Mouse (Mus musculus) liver, embryonic 11.5 days (tissue): ENCODE data around the gene Ttc33. TPM values are rescaled to one million over a fixed set of nuclear protein-coding genes. Genes with fewer than 3 reads are reported as not detected.

Source experiments
- ATAC-seq: fragments of 200-750 bp; cut with Nextera tagmentation; replicated peaks from 2 replicates; pipeline ENCODE4 v1.8.0; 2017; ENCODE audit warnings: moderate number of reproducible peaks, mild to moderate bottlenecking, moderate TSS enrichment, moderate library complexity; ENCODE audit not compliant: low FRiP score
- DNase-seq: peaks from one replicate; pipeline ENCODE4 v3.0.0-alpha.2; 2017; ENCODE audit warnings: low spot score
- H3K27ac ChIP-seq: fragments of 300-500 bp; sonication (generic); 2 replicates; pipeline ENCODE4 v1.5.1; 2014; ENCODE audit warnings: mild to moderate bottlenecking, low read depth, low read length, control low read depth
- H3K27me3 ChIP-seq: fragments of 300-500 bp; sonication (generic); replicated peaks from 2 replicates; pipeline ENCODE4 v1.6.1; 2014; ENCODE audit warnings: low read length, mixed read lengths; ENCODE audit not compliant: control insufficient read depth, insufficient read depth
- H3K36me3 ChIP-seq: fragments of 300-500 bp; sonication (generic); 2 replicates; pipeline ENCODE4 v1.6.1; 2014; ENCODE audit warnings: mild to moderate bottlenecking, low read length, moderate library complexity, mixed read lengths; ENCODE audit not compliant: control insufficient read depth, insufficient read depth
- H3K4me1 ChIP-seq: fragments of 300-500 bp; sonication (generic); replicated peaks from 2 replicates; pipeline ENCODE4 v1.6.1; 2014; ENCODE audit warnings: low read length, mixed read lengths; ENCODE audit not compliant: control insufficient read depth, insufficient read depth
- H3K4me2 ChIP-seq: fragments of 300-500 bp; sonication (generic); 2 replicates; pipeline ENCODE4 v1.6.1; 2014; ENCODE audit warnings: mild to moderate bottlenecking, control low read depth, moderate library complexity
- H3K4me3 ChIP-seq: fragments of 300-500 bp; sonication (generic); 2 replicates; pipeline ENCODE4 v1.5.1; 2014; ENCODE audit warnings: low read depth, low read length, control low read depth
- H3K9ac ChIP-seq: fragments of 300-500 bp; sonication (generic); 2 replicates; pipeline ENCODE4 v1.6.1; 2014; ENCODE audit warnings: low read depth, low read length, control low read depth
- H3K9me3 ChIP-seq: fragments of 300-500 bp; sonication (generic); 2 replicates; pipeline ENCODE4 v1.6.1; 2016; ENCODE audit warnings: low read length, inconsistent platforms, mixed read lengths; ENCODE audit not compliant: control insufficient read depth
- WGBS: fragments of 180-500 bp; shearing (Covaris S2); extraction: QIAGEN DNeasy Blood & Tissue Kit; methylation state at CpG from one replicate; pipeline ENCODE4 v1.1.7; 2014; 5-methylcytosine and 5-hydroxymethylcytosine counted together
- polyA plus RNA-seq: library from polyadenylated mRNA; unstranded; fragments of >200 nt; fragmentation: Nextera tagmentation; extraction: Ambion mirVana; gene quantifications from 2 replicates; pipeline ENCODE4 v1.2.1, GENCODE M21; 2014

Ttc33 gene
- polyA plus RNA-seq: 29.2 and 32.3 TPM in 2 replicates

DNA sequence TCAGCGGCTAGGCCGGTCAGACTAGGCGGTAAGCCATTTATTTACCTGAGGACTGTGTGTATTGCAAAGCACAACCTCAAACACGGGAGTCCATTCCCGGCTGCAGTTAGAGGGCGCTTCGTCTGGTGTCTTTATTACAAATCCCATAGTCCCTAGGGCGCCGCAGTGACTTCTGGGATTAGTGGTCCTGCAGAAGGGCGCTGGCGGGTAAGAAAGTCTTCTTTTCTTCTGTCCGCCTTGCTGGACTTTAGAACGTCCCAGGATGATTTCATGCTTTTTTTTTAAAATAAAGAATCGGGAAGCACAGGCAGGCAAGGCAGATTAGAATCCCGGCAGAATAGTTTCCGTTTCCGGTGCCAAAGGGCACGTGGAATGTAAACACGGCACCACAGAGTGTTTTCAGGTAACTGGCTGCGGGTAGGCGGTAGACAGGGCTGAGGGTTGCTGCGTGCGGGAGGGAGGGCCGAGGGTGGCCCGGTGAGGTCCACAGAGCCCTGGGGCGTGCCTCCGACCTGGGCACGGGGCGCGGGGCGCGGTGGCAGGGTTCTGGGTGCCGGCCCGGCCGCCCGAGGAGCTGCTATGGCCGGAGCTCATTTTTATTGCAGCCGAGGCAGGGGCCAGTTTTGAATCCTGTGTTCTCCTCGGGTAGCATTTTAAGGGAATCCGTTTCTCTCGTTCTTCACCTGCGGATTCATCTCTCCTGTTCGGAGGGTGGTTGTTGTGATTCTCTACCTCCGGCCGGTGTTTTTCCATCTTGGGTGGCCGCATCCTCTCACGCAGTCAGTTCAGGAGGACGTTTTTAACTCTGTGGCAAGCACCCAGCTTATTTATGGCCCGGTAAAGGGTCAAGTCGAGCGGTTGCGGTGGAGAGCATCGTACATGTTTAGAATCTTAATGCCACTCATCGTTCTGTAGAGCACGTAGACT lies at the start of gene Ttc33:
TSS of gene Ttc33 (plus strand) at position 160 of the 927 bp plus-strand sequence.
- H3K36me3 ChIP-seq: peaks cover under 1% of the 10 kb centered on the region; the same call in 1 of the 2 replicates
- peak within 1 kb of the TSS; percentile 77 for H3K9ac ChIP-seq
- peak within 1 kb of the TSS; percentile 80 for H3K4me2 ChIP-seq
- H3K27me3 ChIP-seq: no peaks in the 10 kb centered on the region
- WGBS: under 1% methylated on average over 55 of the region's 55 CpGs
- peak within 1 kb of the TSS; percentile 93 for H3K4me3 ChIP-seq
- DNase-seq (peak; percentile 73), ATAC-seq (peak; percentile 83)
- H3K4me1 ChIP-seq: peaks cover 11% of the 10 kb centered on the region; the same call in 1 of the 2 replicates
- peak within 1 kb of the TSS; percentile 72 for H3K27ac ChIP-seq
- H3K9me3 ChIP-seq: no peaks in the 10 kb centered on the region

DNA sequence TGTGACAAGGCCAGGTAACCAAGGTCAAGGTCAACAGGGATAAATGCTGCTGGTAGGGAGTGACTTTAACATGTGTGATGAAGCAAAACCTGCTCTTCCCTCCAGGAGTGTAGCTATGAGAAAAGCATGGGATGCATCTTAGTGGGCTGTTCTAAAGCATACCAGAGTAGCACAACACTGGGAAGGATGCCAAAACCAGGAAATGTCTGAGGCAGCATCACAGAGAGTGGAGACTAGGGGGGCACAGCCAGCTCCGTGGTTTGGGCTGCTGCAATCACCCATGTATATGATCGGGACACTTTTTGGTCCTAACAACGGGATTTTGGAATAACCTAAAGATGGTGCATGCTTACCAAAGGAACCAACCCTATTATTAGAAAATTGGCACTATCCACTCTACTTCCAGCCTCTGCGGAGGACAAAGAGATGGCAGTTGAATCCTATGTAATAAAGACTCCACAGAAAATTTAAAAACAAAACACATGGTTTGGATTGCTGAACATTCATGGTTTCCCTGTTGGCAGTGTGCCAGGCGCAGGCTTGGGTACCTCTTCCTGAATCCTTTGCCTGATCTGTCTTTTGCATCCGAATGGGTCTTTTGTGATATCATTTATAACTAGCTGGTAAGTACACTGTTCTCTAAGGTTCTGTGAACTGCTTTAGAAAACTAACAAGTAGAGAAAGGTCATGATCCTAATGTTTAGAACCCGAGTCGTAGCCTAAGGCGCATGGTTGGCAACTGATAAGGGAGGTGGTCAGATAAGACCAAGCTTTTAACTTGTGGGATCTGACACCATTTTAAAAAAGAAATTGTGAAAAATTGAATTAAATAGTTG lies 47.1 kb upstream of the Ttc33 start:
- no peak overlapping the region for H3K9ac ChIP-seq
- ATAC-seq (0 out of 2 replicates have a peak, but pooled peaks have one; percentile 19), DNase-seq (no peak)
- no peak overlapping the region for H3K4me3 ChIP-seq
- no peaks in the 10 kb centered on the region for H3K9me3 ChIP-seq
- no peaks in the 10 kb centered on the region for H3K27me3 ChIP-seq
- H3K4me1 ChIP-seq: peaks cover 24% of the 10 kb centered on the region
- H3K4me2 ChIP-seq: no peak overlapping the region
- no peaks in the 10 kb centered on the region for H3K36me3 ChIP-seq
- 51% methylated on average over 9 of the region's 9 CpGs for WGBS
- H3K27ac ChIP-seq: peak overlapping the region; percentile 2; the same call in 1 of the 2 replicates

DNA sequence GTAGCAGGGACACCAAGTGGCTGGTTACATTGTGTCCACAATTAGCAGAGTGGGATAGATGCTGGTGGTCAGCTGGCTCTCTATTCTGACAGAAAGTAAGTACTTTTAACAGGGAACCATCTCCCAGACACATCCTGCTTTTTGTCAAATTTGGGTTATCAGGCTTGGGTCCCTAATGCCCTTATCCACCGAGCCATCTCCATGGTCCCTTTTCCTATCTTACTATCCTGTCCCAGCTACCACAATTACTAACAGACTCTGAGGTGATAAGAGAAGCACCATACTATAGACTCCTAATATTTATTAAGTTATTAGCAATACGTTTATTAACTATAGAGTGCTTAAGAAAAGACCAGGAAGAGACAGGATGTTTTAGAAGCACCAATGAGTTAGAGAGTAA lies 46.0 kb upstream of the Ttc33 start:
- H3K4me2 ChIP-seq: peak overlapping the region; percentile 44
- no peak for DNase-seq
- H3K4me3 ChIP-seq: no peak overlapping the region
- H3K27me3 ChIP-seq: no peaks in the 10 kb centered on the region
- peak; percentile 10; the same call in 1 of the 2 replicates for ATAC-seq
- H3K36me3 ChIP-seq: no peaks in the 10 kb centered on the region
- H3K4me1 ChIP-seq: peaks cover 24% of the 10 kb centered on the region
- H3K27ac ChIP-seq: peak overlapping the region; percentile 93
- H3K9ac ChIP-seq: peak overlapping the region; percentile 32; the same call in 1 of the 2 replicates
- WGBS: 50% methylated on average over 2 of the region's 2 CpGs
- no peaks in the 10 kb centered on the region for H3K9me3 ChIP-seq

DNA sequence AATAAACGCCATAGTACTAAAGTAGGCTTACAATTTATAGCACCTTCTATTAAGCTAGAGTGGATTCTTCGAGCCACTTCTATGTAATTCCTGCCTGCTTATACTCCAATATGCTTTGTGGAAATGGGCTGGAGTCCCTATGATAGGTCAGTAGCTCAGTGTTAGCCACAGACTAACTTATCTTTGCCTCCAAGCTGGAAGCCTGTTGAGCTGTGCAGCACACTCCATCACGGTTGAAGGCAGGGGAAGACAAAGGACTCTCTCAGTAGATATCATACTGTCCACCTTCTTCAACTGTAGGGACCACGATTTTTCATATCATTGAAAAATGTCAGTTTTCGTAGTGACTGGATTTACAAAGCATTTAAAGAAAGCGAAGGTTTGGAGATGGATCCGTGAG lies 45.5 kb upstream of the Ttc33 start:
- 37% methylated on average over 7 of the region's 7 CpGs for WGBS
- H3K4me1 ChIP-seq: peaks cover 26% of the 10 kb centered on the region
- no peaks in the 10 kb centered on the region for H3K9me3 ChIP-seq
- H3K27me3 ChIP-seq: no peaks in the 10 kb centered on the region
- peak overlapping the region; percentile 93 for H3K27ac ChIP-seq
- H3K36me3 ChIP-seq: no peaks in the 10 kb centered on the region
- no peak overlapping the region for H3K4me3 ChIP-seq
- ATAC-seq (peak; percentile 89), DNase-seq (no peak)
- H3K9ac ChIP-seq: no peak overlapping the region; the same call in 1 of the 2 replicates
- H3K4me2 ChIP-seq: peak overlapping the region; percentile 44

DNA sequence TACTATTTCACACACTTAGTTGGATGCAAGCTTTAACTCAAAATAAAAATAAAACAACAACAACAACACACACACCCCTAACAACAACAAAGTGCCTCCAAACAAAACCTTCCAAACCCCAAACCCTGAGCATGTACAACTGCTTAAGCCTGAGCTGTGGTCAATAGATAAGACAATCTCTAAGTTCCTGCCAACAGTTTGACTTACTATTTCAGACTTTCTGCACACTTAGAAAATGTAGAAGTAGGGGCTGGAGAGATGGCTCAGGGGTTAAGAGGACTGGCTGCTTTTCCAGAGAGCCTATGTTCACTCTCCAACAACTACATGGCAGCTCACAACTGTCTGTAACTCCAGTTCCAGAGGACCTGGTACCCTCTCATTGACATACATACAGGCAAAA lies 45.0 kb upstream of the Ttc33 start:
- Histone ChIP-seq H3K9me3 (no peaks in the 10 kb centered on the region), H3K27me3 (no peaks in the 10 kb centered on the region), H3K4me3 (no peak overlapping the region), H3K4me2 (peak overlapping the region; percentile 44), H3K27ac (peak overlapping the region; percentile 93), H3K9ac (no peak overlapping the region), H3K4me1 (peaks cover 30% of the 10 kb centered on the region), H3K36me3 (no peaks in the 10 kb centered on the region)
- DNase-seq (no peak), ATAC-seq (peak; percentile 78)

DNA sequence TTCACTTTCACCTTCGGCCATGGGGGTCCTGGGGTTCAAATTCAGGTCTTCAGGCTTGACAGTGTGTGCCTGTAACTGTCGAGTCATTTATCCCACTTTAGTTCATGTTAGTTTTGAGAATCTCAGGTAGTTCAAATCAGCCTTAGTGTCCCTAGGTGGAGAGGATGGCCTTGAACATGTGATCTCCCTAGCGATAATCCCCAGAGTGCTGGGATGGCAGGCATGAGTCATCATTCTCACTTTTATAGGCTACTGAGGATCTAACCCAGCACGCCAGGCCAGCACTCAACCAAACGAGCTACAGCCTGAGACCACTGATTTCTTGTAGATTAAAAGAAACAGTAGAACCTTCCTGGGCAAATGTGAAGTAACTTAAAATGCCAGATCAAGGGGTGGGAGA lies 43.3 kb upstream of the Ttc33 start:
- Histone ChIP-seq H3K4me2 (peak overlapping the region; percentile 32), H3K9me3 (no peaks in the 10 kb centered on the region), H3K4me1 (peaks cover 34% of the 10 kb centered on the region), H3K27me3 (no peaks in the 10 kb centered on the region), H3K27ac (peak overlapping the region; percentile 67), H3K4me3 (no peak overlapping the region), H3K9ac (no peak overlapping the region), H3K36me3 (no peaks in the 10 kb centered on the region)
- ATAC-seq (no peak), DNase-seq (no peak)
- WGBS: 35% methylated on average over 5 of the region's 5 CpGs

DNA sequence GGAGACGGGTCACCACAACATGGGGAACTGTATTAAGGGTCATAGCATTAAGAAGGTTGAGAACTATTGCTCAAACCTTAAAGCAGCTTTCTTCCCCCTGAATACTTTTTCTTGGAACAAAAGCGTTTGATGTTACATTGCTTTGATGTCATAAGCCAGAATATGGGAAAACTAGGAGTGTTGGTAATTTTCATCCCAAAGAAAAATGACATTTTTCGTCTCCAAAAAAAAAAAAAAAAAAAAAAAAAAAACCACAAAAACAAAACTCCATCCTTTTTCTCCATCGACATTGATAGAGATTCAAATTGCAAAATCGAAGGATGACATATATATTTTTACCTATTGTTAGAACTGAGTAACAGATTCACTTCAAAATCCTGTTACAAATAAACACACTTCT lies 42.6 kb upstream of the Ttc33 start:
- H3K27me3 ChIP-seq: no peaks in the 10 kb centered on the region
- ATAC-seq: no peak
- no peaks in the 10 kb centered on the region for H3K9me3 ChIP-seq
- no peak overlapping the region for H3K9ac ChIP-seq
- DNase-seq: no peak
- H3K36me3 ChIP-seq: no peaks in the 10 kb centered on the region
- H3K4me2 ChIP-seq: peak overlapping the region; percentile 80
- H3K4me1 ChIP-seq: peaks cover 36% of the 10 kb centered on the region
- H3K4me3 ChIP-seq: no peak overlapping the region; the same call in 1 of the 2 replicates
- 68% methylated on average over 5 of the region's 5 CpGs for WGBS
- H3K27ac ChIP-seq: 0 out of 2 replicates have a peak overlapping the region, but pooled peaks have one; percentile 67

DNA sequence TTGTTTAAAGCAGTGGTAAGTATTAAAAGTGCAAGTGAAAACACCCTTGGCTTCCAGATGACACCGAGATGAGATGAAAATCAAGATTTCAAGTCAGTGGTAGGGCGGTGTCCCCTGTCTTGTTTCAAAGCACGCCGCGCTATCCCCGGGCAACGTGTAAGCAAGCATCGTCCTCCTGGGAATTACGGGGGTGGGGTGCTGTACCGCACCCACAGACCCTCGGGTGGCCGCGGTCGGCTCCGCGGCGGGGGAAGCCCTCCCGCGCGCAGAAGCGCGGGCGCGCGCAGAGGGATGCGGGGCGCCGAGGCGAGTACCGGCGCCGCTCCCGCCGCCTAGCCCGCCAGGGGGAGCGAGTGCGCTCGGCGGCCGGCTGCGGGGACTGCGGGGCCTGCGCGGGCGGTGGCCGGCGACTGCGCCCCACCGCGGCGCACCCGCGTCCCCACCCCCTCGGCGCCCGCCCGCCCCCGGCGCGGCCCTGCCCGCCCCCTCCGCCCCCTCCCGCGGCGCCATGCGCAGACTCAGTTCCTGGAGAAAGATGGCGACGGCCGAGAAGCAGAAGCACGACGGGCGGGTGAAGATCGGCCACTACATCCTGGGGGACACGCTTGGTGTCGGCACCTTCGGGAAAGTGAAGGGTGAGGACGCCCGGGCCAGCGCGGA lies 41.8 kb upstream of the Ttc33 start, which contains the start of gene Prkaa1:
TSS of gene Prkaa1 (plus strand) at position 501 of the 660 bp plus-strand sequence.
- WGBS: under 1% methylated on average over 55 of the region's 80 CpGs
- Histone ChIP-seq H3K4me3 (peak within 1 kb of the TSS; percentile 98), H3K9ac (peak within 1 kb of the TSS; percentile 94), H3K27ac (peak within 1 kb of the TSS; percentile 94), H3K4me2 (peak within 1 kb of the TSS; percentile 80), H3K27me3 (no peaks in the 10 kb centered on the region), H3K36me3 (no peaks in the 10 kb centered on the region), H3K9me3 (no peaks in the 10 kb centered on the region), H3K4me1 (peaks cover 36% of the 10 kb centered on the region)
- DNase-seq (peak; percentile 66), ATAC-seq (peak; percentile 75)
